Mouse (Mus musculus): Measurements from ENCODE around the gene Lrrc10b.

The Lrrc10b gene

DNA sequence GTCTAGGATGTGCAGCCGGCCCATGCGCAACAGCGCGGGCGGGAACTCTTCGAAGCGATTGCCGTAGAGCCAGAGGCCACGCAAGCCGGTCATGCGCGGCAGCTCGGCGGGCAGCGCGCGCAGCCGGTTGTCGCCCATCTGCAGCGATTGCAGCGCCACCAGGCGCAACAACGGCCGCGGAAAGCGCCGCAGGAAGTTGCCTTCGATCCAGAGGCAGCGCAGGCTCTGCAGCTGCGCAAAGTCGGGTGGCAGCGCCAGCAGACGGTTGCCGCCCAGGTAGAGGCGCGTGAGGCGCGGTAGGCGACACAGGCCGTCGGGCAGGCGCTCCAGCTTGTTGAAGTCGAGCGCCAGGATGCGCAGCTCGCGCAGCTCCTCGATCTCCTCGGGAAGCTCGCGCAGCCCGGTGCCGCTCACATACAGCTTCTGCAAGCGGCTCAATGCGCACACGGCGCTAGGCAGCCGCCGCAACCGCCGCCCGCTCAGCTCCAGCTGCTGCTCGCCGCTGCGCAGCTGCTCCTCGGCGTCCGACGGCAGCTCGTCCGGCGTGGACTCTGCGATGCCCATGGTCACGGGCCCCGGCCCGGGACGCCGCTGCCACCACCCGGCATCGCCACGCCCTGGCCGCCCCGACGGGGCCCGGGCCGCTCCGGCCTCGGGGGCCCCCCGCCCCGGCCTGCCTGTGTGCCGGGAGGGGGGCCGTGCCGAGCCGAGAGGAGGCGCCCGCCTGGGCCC, at the start of gene Lrrc10b:
Gene Lrrc10b (minus strand): TSS at position 722 of the 732 bp plus-strand sequence.
- peak; percentile 19 for DNase-seq

DNA sequence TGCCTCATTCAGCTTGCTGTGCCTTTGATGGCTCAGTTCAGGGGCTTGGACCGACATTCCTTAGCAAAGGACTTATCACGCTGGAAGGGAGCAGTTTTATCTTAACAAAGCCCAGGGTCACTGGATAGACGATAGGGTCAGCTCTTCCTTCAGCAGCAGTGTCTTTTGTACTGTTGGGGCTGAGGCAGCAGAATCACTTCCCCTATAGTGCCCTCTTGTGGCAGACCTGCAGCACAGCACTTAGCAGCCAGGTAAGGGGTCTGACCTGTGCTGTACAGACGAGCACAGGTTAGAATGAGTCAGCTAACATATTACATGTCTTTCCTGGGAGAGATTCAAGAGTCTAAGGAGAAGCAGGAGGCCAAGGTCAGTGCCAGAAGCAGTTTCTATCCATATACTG, 45.3 kb upstream of the Lrrc10b start:
- peak; percentile 40 for DNase-seq

DNA sequence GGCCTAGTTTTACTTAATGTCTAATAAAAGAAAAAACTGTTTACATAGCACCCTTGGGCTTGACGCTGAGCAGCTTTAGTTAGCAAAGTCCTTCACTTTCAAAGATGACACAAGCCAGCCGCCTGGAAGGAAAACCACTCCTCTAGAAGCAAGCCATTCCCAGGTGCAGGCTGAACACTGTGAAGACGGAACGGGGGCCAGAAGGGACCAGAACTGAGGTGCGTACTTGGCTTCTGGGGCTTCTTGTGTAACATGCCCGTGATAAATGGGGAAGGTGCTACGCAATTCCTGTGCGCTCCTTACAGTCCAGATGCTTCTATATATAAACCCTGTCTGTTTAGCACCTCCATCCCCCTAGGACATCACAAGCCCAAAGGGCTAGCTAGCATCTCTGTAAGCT, 43.3 kb upstream of the Lrrc10b start:
- no peak for DNase-seq

- DNase-seq = no peak
Measured at GRCm38 (mm10) chr19:10497512-10498160, 40.4 kb upstream of the Lrrc10b start.

DNA sequence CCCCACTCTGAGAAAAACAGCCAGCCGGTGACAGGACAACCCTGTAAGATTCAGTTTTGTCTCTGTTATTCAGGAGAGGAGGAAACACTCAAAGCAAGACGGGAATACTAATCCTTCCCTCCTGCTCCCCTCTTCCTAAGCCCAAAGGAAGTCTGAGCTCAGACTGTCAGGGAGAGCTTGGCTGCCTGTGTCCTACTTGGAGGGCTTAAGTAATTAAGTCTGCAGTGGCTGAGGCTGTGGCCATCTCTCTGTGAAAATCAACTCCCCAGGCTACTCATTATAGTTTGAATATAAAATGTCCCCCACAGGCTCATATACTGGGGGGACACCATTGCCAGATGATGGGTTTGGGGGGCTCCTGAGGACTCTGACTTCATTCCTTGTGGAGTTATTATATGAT, 39.7 kb upstream of the Lrrc10b start:
- DNase-seq = no peak

- DNase-seq = no peak
Measured at GRCm38 (mm10) chr19:10495670-10496069, 38.4 kb upstream of the Lrrc10b start.

- DNase-seq = peak; percentile 75
Measured at GRCm38 (mm10) chr19:10486264-10486738, 29.0 kb upstream of the Lrrc10b start.

GRCm38 (mm10) chr19:10482703-10483102, 25.4 kb upstream of the Lrrc10b start, which contains the start of gene Ppp1r32:
TSS of gene Ppp1r32 (minus strand) at chr19:10482928.
- no peak for DNase-seq

GRCm38 (mm10) chr19:10479541-10479940, 22.3 kb upstream of the Lrrc10b start:
- DNase-seq = no peak

GRCm38 (mm10) chr19:10473779-10474178, 16.5 kb upstream of the Lrrc10b start:
- no peak for DNase-seq

DNA sequence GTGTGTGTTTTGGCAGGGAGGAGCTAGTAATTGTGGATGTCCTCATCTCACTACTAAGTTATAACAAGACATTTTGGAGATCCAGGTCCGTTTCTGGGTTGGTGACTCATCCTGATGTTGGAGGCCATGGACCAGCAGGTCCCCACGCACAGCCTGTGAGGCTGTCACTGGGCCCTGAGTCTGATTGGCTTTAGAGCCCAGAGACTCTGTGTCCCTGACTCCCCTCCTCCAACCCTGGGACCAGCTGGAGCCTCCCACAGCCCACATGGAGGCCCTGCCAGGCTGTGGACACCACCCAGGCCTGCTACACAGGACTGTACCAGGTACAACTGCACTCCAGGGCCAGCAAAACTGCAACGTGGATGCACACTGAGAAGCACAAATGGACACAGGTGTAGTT, 15.7 kb upstream of the Lrrc10b start:
- no peak for DNase-seq

DNA sequence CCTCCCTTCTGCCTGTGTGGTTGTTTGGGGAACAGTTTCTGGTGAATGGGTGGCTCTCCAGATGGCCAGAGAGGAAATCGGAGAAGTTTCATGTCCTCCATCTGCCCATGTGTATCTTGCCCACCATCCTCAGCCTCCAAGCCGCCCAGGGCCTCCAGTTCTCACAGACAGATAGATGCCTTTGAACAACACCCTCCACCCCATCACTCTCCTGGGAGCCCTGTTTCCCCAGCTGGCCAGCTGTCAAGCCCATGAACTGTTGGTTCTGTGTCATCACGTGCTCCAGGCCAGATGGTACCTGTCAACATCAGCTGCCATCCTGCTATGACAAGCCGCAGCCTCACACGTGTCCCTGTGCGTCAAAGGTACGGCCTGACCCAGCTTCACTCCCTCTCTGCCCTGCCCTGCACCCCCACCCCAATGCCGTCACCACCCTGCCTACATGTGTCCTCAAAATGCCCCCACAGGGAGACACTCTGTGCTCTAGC, 11.9 kb upstream of the Lrrc10b start:
- DNase-seq = no peak

- DNase-seq = no peak
Measured at GRCm38 (mm10) chr19:10464427-10464826, 7.2 kb upstream of the Lrrc10b start.

- no peak for DNase-seq
Measured at GRCm38 (mm10) chr19:10461584-10461983, 4.3 kb upstream of the Lrrc10b start.

GRCm38 (mm10) chr19:10459907-10460306, 2.6 kb upstream of the Lrrc10b start:
- no peak for DNase-seq

- peak; percentile 44 for DNase-seq
Measured at GRCm38 (mm10) chr19:10458096-10458495, 823 bp upstream of the Lrrc10b start.

DNA sequence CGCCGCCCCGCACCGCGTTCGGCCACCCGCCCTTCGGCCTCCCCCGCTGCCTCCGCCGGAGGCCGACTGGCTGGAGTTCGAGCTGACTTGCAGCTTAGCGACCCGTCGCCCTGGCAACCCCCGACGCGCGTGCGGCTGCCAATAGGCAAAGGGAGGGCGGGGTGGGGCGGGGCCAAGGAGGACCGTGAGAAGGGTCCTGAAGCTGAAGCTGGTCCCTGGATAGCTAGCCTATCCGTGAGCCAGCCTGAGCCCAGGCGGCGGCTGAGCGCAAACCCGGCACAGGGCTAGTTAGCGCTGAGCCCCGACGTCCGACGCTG, 169 bp upstream of the Lrrc10b start:
- DNase-seq = peak; percentile 28

GRCm38 (mm10) chr19:10455437-10455806, 1.9 kb downstream of the Lrrc10b start:
- DNase-seq = no peak

DNA sequence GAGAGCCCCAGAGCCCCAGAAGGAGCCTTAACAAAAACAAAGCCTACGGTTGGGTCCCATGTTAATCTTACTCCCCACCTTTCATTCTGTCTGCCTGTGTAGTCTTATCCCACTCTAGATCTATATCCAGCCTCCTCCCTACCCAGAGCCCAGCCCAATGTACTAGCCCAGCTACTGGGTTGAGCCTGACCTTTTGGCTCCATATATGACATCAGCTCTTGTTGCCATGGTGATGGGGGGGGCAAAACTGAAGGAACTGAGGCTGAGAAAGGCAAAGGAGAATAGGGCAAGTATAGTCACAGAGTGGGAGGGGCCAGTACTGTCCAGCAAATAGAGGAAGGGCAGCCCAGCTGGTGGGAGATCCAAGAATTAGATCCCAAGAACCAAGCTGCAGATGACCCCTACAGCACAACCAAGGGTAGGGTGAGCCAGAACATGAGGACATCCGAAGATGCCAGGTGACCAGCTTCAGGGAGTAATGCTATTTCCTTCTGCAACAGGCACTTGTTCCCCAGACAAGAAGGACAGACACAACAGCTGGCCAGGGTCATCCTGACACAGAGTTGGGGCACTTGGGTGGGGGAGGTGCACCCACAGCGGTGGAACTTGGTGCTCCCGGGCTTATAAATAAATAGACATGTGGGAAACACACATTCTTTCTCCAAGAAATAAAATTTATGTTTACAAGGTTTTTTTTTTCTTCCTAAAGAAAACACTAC, 2.4 kb downstream of the Lrrc10b start:
- no peak for DNase-seq

GRCm38 (mm10) chr19:10449708-10450107, 7.6 kb downstream of the Lrrc10b start:
- peak; percentile 81 for DNase-seq

DNA sequence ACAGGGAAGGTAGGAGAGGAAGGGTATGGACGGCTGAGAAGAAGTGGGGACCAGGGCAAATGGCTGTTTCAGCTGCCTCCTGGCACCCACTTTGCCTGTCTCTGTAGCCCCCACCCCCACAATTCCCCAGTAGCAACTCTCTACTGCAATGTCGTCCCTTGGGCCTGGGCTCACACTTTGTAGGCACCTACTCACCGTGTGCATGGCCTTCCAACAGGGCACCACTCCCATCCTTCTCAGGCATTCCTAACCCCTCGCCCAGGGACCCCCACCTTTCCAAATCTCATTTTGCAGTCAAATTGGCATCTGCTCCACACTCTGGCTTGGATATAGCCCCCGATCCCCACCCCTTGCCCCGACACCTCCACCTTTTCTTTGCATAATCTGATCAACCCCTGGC, 8.1 kb downstream of the Lrrc10b start:
- DNase-seq = no peak

- no peak for DNase-seq
Measured at GRCm38 (mm10) chr19:10448275-10448674, 9.0 kb downstream of the Lrrc10b start.

DNA sequence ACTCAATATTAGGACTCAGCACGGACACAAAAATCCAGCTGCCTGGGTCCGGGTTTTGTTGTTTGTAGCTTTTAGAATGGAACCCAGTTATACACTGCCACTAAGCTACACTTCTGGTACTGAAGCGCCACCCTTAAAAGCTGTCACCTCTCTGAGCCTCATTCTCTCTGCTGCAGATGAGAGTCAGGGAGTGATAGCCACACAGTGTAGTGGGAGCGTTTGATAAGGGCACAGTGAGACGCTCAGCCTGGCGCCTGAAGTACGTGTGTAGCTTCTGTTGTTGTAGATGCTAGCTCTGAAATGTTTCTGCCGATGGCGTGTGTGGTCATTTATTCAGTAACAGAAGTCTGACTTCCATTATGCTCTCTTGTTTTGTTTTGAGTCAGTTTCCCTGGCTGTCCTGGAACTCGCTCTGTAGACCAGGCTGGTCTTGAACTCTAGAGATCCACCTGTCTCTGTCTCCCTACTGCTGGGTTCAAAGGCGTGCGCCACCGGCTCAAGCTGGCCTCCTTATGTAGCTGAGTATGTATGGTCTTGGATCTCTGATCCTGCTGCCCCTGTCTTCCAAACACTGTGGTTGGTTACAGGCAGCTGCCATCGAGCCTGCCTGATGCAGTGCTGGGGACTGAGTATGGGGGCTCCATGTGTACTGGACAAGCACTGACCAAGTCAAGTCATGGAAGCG, 12.4 kb downstream of the Lrrc10b start:
- DNase-seq = no peak

Measured in kidney, adult 9 months (tissue).